Mouse (Mus musculus) CH12F3 (cell line): ENCODE data around the gene Trim69.

Experiments used
- in situ Hi-C: fragments of 300-500 bp; cut with MboI; formaldehyde crosslinking; loops from 2 replicates; pipeline ENCODE4 v1.14.3; 2020; ENCODE audit warnings: low sequenced_read_pairs

The Trim69 gene

GRCm38 (mm10) chr2:122152850-122153249, 7.7 kb upstream of the Trim69 start:
- in situ Hi-C loops, result no loop called here

GRCm38 (mm10) chr2:122153681-122154365, 6.7 kb upstream of the Trim69 start:
- in situ Hi-C loops, result no loop called here

- in situ Hi-C loops, result no loop called here
These were observed 6.0 kb upstream of the Trim69 start for GRCm38 (mm10) chr2:122154479-122154878.

- in situ Hi-C loops, result no loop called here
These were observed 5.2 kb upstream of the Trim69 start for GRCm38 (mm10) chr2:122155292-122155691.

GRCm38 (mm10) chr2:122156051-122156700, 4.3 kb upstream of the Trim69 start:
- in situ Hi-C loops, result no loop called here

GRCm38 (mm10) chr2:122157561-122157960, 2.9 kb upstream of the Trim69 start:
- in situ Hi-C loops, result no loop called here

- in situ Hi-C loops, result no loop called here
These were observed 2.1 kb upstream of the Trim69 start for GRCm38 (mm10) chr2:122158362-122158802.

GRCm38 (mm10) chr2:122159667-122160066, 833 bp upstream of the Trim69 start:
- in situ Hi-C loops, result no loop called here

- in situ Hi-C loops, result no loop called here
These were observed 1.0 kb downstream of the Trim69 start for GRCm38 (mm10) chr2:122161542-122161941.

GRCm38 (mm10) chr2:122162529-122162928, 2.0 kb downstream of the Trim69 start:
- in situ Hi-C loops, result no loop called here

GRCm38 (mm10) chr2:122163430-122164195, 3.1 kb downstream of the Trim69 start:
- in situ Hi-C loops, result no loop called here

GRCm38 (mm10) chr2:122164293-122164692, 3.8 kb downstream of the Trim69 start:
- in situ Hi-C loops, result no loop called here

GRCm38 (mm10) chr2:122171292-122171691, 10.8 kb downstream of the Trim69 start:
- in situ Hi-C loops, result no loop called here

GRCm38 (mm10) chr2:122172188-122172587, 11.7 kb downstream of the Trim69 start:
- in situ Hi-C loops, result no loop called here

GRCm38 (mm10) chr2:122180051-122180822, 19.7 kb downstream of the Trim69 start:
- in situ Hi-C loops, result no loop called here

- in situ Hi-C loops, result no loop called here
These were observed 24.6 kb downstream of the Trim69 start for GRCm38 (mm10) chr2:122185086-122185485.

GRCm38 (mm10) chr2:122186106-122186505, 25.6 kb downstream of the Trim69 start, which contains the start of the genes Patl2 and Terb2:
Patl2 (minus strand) TSS chr2:122186189.
Terb2 (plus strand) TSS chr2:122186272.
- in situ Hi-C loops, result no loop called here

- in situ Hi-C loops, result no loop called here
These were observed 26.3 kb downstream of the Trim69 start for GRCm38 (mm10) chr2:122186751-122187150.

GRCm38 (mm10) chr2:122191849-122192248, 31.3 kb downstream of the Trim69 start:
- in situ Hi-C loops, result no loop called here

- in situ Hi-C loops, result no loop called here
These were observed 34.0 kb downstream of the Trim69 start for GRCm38 (mm10) chr2:122194509-122194929.

- in situ Hi-C loops, result no loop called here
These were observed 41.0 kb downstream of the Trim69 start for GRCm38 (mm10) chr2:122201501-122201900.
